Mouse (Mus musculus): Measurements from ENCODE around the gene Mark1. TPM values are rescaled to one million over a fixed set of nuclear protein-coding genes. Genes with fewer than 3 reads are reported as not detected.

Mark1 gene
- polyA plus RNA-seq, 1 experiment: 51.7 TPM

GRCm38 (mm10) chr1:184903697-184904096 lies 95.7 kb downstream of the Mark1 start:
- DNase-seq (ENCODE audit: extremely low spot score in 1 of 2, low spot score in 1 of 2): no peak

GRCm38 (mm10) chr1:184902886-184903285 lies 96.5 kb downstream of the Mark1 start:
- no peak for DNase-seq (ENCODE audit: extremely low spot score in 1 of 2, low spot score in 1 of 2)

GRCm38 (mm10) chr1:184897350-184897749 lies 102.0 kb downstream of the Mark1 start:
- no peak for DNase-seq (ENCODE audit: extremely low spot score in 1 of 2, low spot score in 1 of 2)

GRCm38 (mm10) chr1:184891998-184892397 lies 107.4 kb downstream of the Mark1 start:
- no peak for DNase-seq (ENCODE audit: extremely low spot score in 1 of 2, low spot score in 1 of 2)

- DNase-seq (ENCODE audit: extremely low spot score in 1 of 2, low spot score in 1 of 2): no peak
Measured at GRCm38 (mm10) chr1:184889454-184889853, 109.9 kb downstream of the Mark1 start.

- DNase-seq (ENCODE audit: extremely low spot score in 1 of 2, low spot score in 1 of 2): no peak
Measured at GRCm38 (mm10) chr1:184886160-184886559, 113.2 kb downstream of the Mark1 start.

GRCm38 (mm10) chr1:184882281-184883268 lies 116.8 kb downstream of the Mark1 start, which contains the start of gene C130074G19Rik:
C130074G19Rik (minus strand) TSS chr1:184883218.
- peak in 1 of 2 experiments; percentile 33 for DNase-seq (ENCODE audit: extremely low spot score in 1 of 2, low spot score in 1 of 2)

GRCm38 (mm10) chr1:184881861-184882260 lies 117.5 kb downstream of the Mark1 start:
- DNase-seq (ENCODE audit: extremely low spot score in 1 of 2, low spot score in 1 of 2): no peak

GRCm38 (mm10) chr1:184881211-184881610 lies 118.2 kb downstream of the Mark1 start:
- no peak for DNase-seq (ENCODE audit: extremely low spot score in 1 of 2, low spot score in 1 of 2)

- DNase-seq (ENCODE audit: extremely low spot score in 1 of 2, low spot score in 1 of 2): no peak
Measured at GRCm38 (mm10) chr1:184878860-184879259, 120.5 kb downstream of the Mark1 start.

GRCm38 (mm10) chr1:184877306-184877705 lies 122.1 kb downstream of the Mark1 start:
- peak; percentile 76 to 80 for DNase-seq (ENCODE audit: extremely low spot score in 1 of 2, low spot score in 1 of 2)

GRCm38 (mm10) chr1:184873910-184874309 lies 125.5 kb downstream of the Mark1 start:
- no peak for DNase-seq (ENCODE audit: extremely low spot score in 1 of 2, low spot score in 1 of 2)

- DNase-seq (ENCODE audit: extremely low spot score in 1 of 2, low spot score in 1 of 2): no peak
Measured at GRCm38 (mm10) chr1:184872069-184872819, 127.1 kb downstream of the Mark1 start.

GRCm38 (mm10) chr1:184871506-184871905 lies 127.9 kb downstream of the Mark1 start:
- no peak for DNase-seq (ENCODE audit: extremely low spot score in 1 of 2, low spot score in 1 of 2)

GRCm38 (mm10) chr1:184870646-184871385 lies 128.6 kb downstream of the Mark1 start:
- no peak for DNase-seq (ENCODE audit: extremely low spot score in 1 of 2, low spot score in 1 of 2)

GRCm38 (mm10) chr1:184869939-184870565 lies 129.3 kb downstream of the Mark1 start:
- DNase-seq (ENCODE audit: extremely low spot score in 1 of 2, low spot score in 1 of 2): no peak

GRCm38 (mm10) chr1:184867640-184868120 lies 131.7 kb downstream of the Mark1 start:
- no peak for DNase-seq (ENCODE audit: extremely low spot score in 1 of 2, low spot score in 1 of 2)

- DNase-seq (ENCODE audit: extremely low spot score in 1 of 2, low spot score in 1 of 2): no peak
Measured at GRCm38 (mm10) chr1:184864381-184864801, 135.0 kb downstream of the Mark1 start.

- no peak for DNase-seq (ENCODE audit: extremely low spot score in 1 of 2, low spot score in 1 of 2)
Measured at GRCm38 (mm10) chr1:184862636-184863035, 136.7 kb downstream of the Mark1 start.

GRCm38 (mm10) chr1:184861551-184861950 lies 137.8 kb downstream of the Mark1 start:
- no peak for DNase-seq (ENCODE audit: extremely low spot score in 1 of 2, low spot score in 1 of 2)

Measured in frontal cortex, adult 2 months (tissue).